Mouse (Mus musculus): Measurements from ENCODE around the gene Ssbp2. TPM values are rescaled to one million over a fixed set of nuclear protein-coding genes. Genes with fewer than 3 reads are reported as not detected.

The Ssbp2 gene
- polyA plus RNA-seq, 2 experiments = 118 to 174 TPM

GRCm38 (mm10) chr13:91446728-91447127, 13.4 kb upstream of the Ssbp2 start:
- DNase-seq (ENCODE audit: low spot score) (no peak), ATAC-seq (ENCODE audit: low FRiP score, low read depth) (no peak)
- no peaks in the 10 kb centered on the region for H3K4me1 ChIP-seq (ENCODE audit: control insufficient read depth, insufficient read depth, low read length)
- no peaks in the 10 kb centered on the region for H3K27me3 ChIP-seq (ENCODE audit: control insufficient read depth, insufficient read depth, low read length)
- H3K4me2 ChIP-seq (replicated peaks; ENCODE audit: low read depth, low read length, severe bottlenecking) = no peak overlapping the region
- H3K4me3 ChIP-seq (replicated peaks; ENCODE audit: low read length) = no peak overlapping the region
- H3K36me3 ChIP-seq (ENCODE audit: control insufficient read depth, insufficient read depth, low read length) = no peaks in the 10 kb centered on the region
- no peak for TF ChIP-seq POLR2A (IDR thresholded peaks at IDR 0.05; ENCODE audit: borderline replicate concordance, extremely low read depth, insufficient read depth, insufficient read length)
- WGBS = 77% methylated on average over 2 of the region's 2 CpGs
- no peaks in the 10 kb centered on the region for H3K9me3 ChIP-seq (ENCODE audit: control insufficient read depth, low read length)
- no peak overlapping the region for H3K27ac ChIP-seq (replicated peaks; ENCODE audit: low read depth, low read length)
- H3K9ac ChIP-seq (ENCODE audit: low read depth, low read length, severe bottlenecking) = no peak overlapping the region

GRCm38 (mm10) chr13:91448936-91449335, 11.1 kb upstream of the Ssbp2 start:
- ATAC-seq (ENCODE audit: low FRiP score, low read depth) (no peak), DNase-seq (ENCODE audit: low spot score) (no peak)
- 75% methylated on average over 5 of the region's 5 CpGs for WGBS
- H3K9ac ChIP-seq (ENCODE audit: low read depth, low read length, severe bottlenecking) = no peak overlapping the region
- no peak overlapping the region for H3K4me3 ChIP-seq (replicated peaks; ENCODE audit: low read length)
- no peaks in the 10 kb centered on the region for H3K27me3 ChIP-seq (ENCODE audit: control insufficient read depth, insufficient read depth, low read length)
- H3K36me3 ChIP-seq (ENCODE audit: control insufficient read depth, insufficient read depth, low read length) = no peaks in the 10 kb centered on the region
- H3K4me2 ChIP-seq (replicated peaks; ENCODE audit: low read depth, low read length, severe bottlenecking) = no peak overlapping the region
- TF ChIP-seq POLR2A (IDR thresholded peaks at IDR 0.05; ENCODE audit: borderline replicate concordance, extremely low read depth, insufficient read depth, insufficient read length) = no peak
- H3K9me3 ChIP-seq (ENCODE audit: control insufficient read depth, low read length) = no peaks in the 10 kb centered on the region
- no peak overlapping the region for H3K27ac ChIP-seq (replicated peaks; ENCODE audit: low read depth, low read length)
- no peaks in the 10 kb centered on the region for H3K4me1 ChIP-seq (ENCODE audit: control insufficient read depth, insufficient read depth, low read length)

GRCm38 (mm10) chr13:91451405-91452166, 8.5 kb upstream of the Ssbp2 start:
- no peaks in the 10 kb centered on the region for H3K36me3 ChIP-seq (ENCODE audit: control insufficient read depth, insufficient read depth, low read length)
- 70% methylated on average over 3 of the region's 3 CpGs for WGBS
- H3K9ac ChIP-seq (ENCODE audit: low read depth, low read length, severe bottlenecking) = no peak overlapping the region
- DNase-seq (ENCODE audit: low spot score) = no peak
- H3K9me3 ChIP-seq (ENCODE audit: control insufficient read depth, low read length) = no peaks in the 10 kb centered on the region
- no peak overlapping the region for H3K4me2 ChIP-seq (replicated peaks; ENCODE audit: low read depth, low read length, severe bottlenecking)
- no peak overlapping the region for H3K27ac ChIP-seq (replicated peaks; ENCODE audit: low read depth, low read length)
- H3K4me3 ChIP-seq (replicated peaks; ENCODE audit: low read length) = no peak overlapping the region
- H3K4me1 ChIP-seq (ENCODE audit: control insufficient read depth, insufficient read depth, low read length) = no peaks in the 10 kb centered on the region
- ATAC-seq (ENCODE audit: low FRiP score, low read depth) = no peak
- no peaks in the 10 kb centered on the region for H3K27me3 ChIP-seq (ENCODE audit: control insufficient read depth, insufficient read depth, low read length)
- no peak for TF ChIP-seq POLR2A (IDR thresholded peaks at IDR 0.05; ENCODE audit: borderline replicate concordance, extremely low read depth, insufficient read depth, insufficient read length)

GRCm38 (mm10) chr13:91452269-91452668, 7.8 kb upstream of the Ssbp2 start:
- DNase-seq (ENCODE audit: low spot score) (no peak), ATAC-seq (ENCODE audit: low FRiP score, low read depth) (no peak)
- no peak overlapping the region for H3K27ac ChIP-seq (replicated peaks; ENCODE audit: low read depth, low read length)
- H3K9ac ChIP-seq (ENCODE audit: low read depth, low read length, severe bottlenecking) = no peak overlapping the region
- TF ChIP-seq POLR2A (IDR thresholded peaks at IDR 0.05; ENCODE audit: borderline replicate concordance, extremely low read depth, insufficient read depth, insufficient read length) = no peak
- H3K4me3 ChIP-seq (replicated peaks; ENCODE audit: low read length) = no peak overlapping the region
- H3K9me3 ChIP-seq (ENCODE audit: control insufficient read depth, low read length) = no peaks in the 10 kb centered on the region
- H3K36me3 ChIP-seq (ENCODE audit: control insufficient read depth, insufficient read depth, low read length) = no peaks in the 10 kb centered on the region
- H3K27me3 ChIP-seq (ENCODE audit: control insufficient read depth, insufficient read depth, low read length) = no peaks in the 10 kb centered on the region
- H3K4me1 ChIP-seq (ENCODE audit: control insufficient read depth, insufficient read depth, low read length) = no peaks in the 10 kb centered on the region
- 76% methylated on average over 3 of the region's 3 CpGs for WGBS
- no peak overlapping the region for H3K4me2 ChIP-seq (replicated peaks; ENCODE audit: low read depth, low read length, severe bottlenecking)

- H3K4me3 ChIP-seq (replicated peaks; ENCODE audit: low read length) = no peak overlapping the region
- 92% methylated on average over 3 of the region's 3 CpGs for WGBS
- H3K27ac ChIP-seq (replicated peaks; ENCODE audit: low read depth, low read length) = no peak overlapping the region
- ATAC-seq (ENCODE audit: low FRiP score, low read depth) (no peak), DNase-seq (ENCODE audit: low spot score) (no peak)
- no peak overlapping the region for H3K4me2 ChIP-seq (replicated peaks; ENCODE audit: low read depth, low read length, severe bottlenecking)
- H3K4me1 ChIP-seq (ENCODE audit: control insufficient read depth, insufficient read depth, low read length) = no peaks in the 10 kb centered on the region
- no peaks in the 10 kb centered on the region for H3K27me3 ChIP-seq (ENCODE audit: control insufficient read depth, insufficient read depth, low read length)
- no peak for TF ChIP-seq POLR2A (IDR thresholded peaks at IDR 0.05; ENCODE audit: borderline replicate concordance, extremely low read depth, insufficient read depth, insufficient read length)
- H3K9ac ChIP-seq (ENCODE audit: low read depth, low read length, severe bottlenecking) = no peak overlapping the region
- H3K9me3 ChIP-seq (ENCODE audit: control insufficient read depth, low read length) = no peaks in the 10 kb centered on the region
- H3K36me3 ChIP-seq (ENCODE audit: control insufficient read depth, insufficient read depth, low read length) = no peaks in the 10 kb centered on the region
Measured at GRCm38 (mm10) chr13:91453236-91453635, 6.8 kb upstream of the Ssbp2 start.
